Mouse (Mus musculus): Measurements from ENCODE around the gene Wwc2. TPM values are rescaled to one million over a fixed set of nuclear protein-coding genes. Genes with fewer than 3 reads are reported as not detected.

Gene Wwc2
- polyA plus RNA-seq, 1 experiment: 7.7 TPM

GRCm38 (mm10) chr8:47943049-47943448, 47.7 kb downstream of the Wwc2 start:
- H3K79me2 ChIP-seq (ENCODE audit: control insufficient read depth, insufficient read depth): peaks cover 39% of the 10 kb centered on the region
- H3K4me3 ChIP-seq: no peak overlapping the region
- no peak overlapping the region for H3K4me2 ChIP-seq (ENCODE audit: low read depth)
- TF ChIP-seq POLR2A (IDR thresholded peaks at IDR 0.05; ENCODE audit: insufficient read length, low read depth) (no peak), REST (IDR thresholded peaks at IDR 0.05; ENCODE audit: insufficient read depth, insufficient read length) (no peak), MYOD1 (IDR thresholded peaks at IDR 0.05; ENCODE audit: control insufficient read depth in 1 of 3, insufficient read length in 2 of 3, low read depth in 2 of 3) (no peak), CEBPB (IDR thresholded peaks at IDR 0.05; ENCODE audit: insufficient read depth, poor library complexity, severe bottlenecking) (no peak), TCF3 (IDR thresholded peaks at IDR 0.05; ENCODE audit: insufficient read length, low read depth) (no peak), TCF12 (IDR thresholded peaks at IDR 0.05; ENCODE audit: insufficient read depth, poor library complexity, severe bottlenecking) (no peak), E2F4 (IDR thresholded peaks at IDR 0.05; ENCODE audit: insufficient read depth) (no peak), POLR2AphosphoS2 (IDR thresholded peaks at IDR 0.05; ENCODE audit: insufficient read length, low read depth) (no peak), USF1 (IDR thresholded peaks at IDR 0.05; ENCODE audit: low read depth) (no peak), MYOG (IDR thresholded peaks at IDR 0.05; ENCODE audit: control insufficient read depth in 1 of 3, insufficient read depth in 1 of 3, insufficient read length in 2 of 3, low read depth in 2 of 3) (no peak), MAX (IDR thresholded peaks at IDR 0.05; ENCODE audit: low read depth) (no peak), SRF (IDR thresholded peaks at IDR 0.05; ENCODE audit: control insufficient read depth, insufficient read length, low read depth) (no peak)
- no peak overlapping the region for H3ac ChIP-seq (ENCODE audit: control insufficient read depth, insufficient read length)
- no peaks in the 10 kb centered on the region for H3K27me3 ChIP-seq (ENCODE audit: control insufficient read depth, insufficient read depth, insufficient read length)
- no peaks in the 10 kb centered on the region for H3K36me3 ChIP-seq (ENCODE audit: control insufficient read depth, insufficient read depth)

GRCm38 (mm10) chr8:47941028-47941427, 49.7 kb downstream of the Wwc2 start:
- Histone ChIP-seq H3ac (ENCODE audit: control insufficient read depth, insufficient read length) (no peak overlapping the region), H3K4me2 (ENCODE audit: low read depth) (no peak overlapping the region), H3K36me3 (ENCODE audit: control insufficient read depth, insufficient read depth) (no peaks in the 10 kb centered on the region), H3K79me2 (ENCODE audit: control insufficient read depth, insufficient read depth) (peaks cover 39% of the 10 kb centered on the region), H3K27me3 (ENCODE audit: control insufficient read depth, insufficient read depth, insufficient read length) (no peaks in the 10 kb centered on the region), H3K4me3 (no peak overlapping the region)
- TF ChIP-seq REST (IDR thresholded peaks at IDR 0.05; ENCODE audit: insufficient read depth, insufficient read length): no peak
- no peak for TF ChIP-seq TCF12 (IDR thresholded peaks at IDR 0.05; ENCODE audit: insufficient read depth, poor library complexity, severe bottlenecking)
- no peak for TF ChIP-seq MAX (IDR thresholded peaks at IDR 0.05; ENCODE audit: low read depth)
- no peak for TF ChIP-seq CEBPB (IDR thresholded peaks at IDR 0.05; ENCODE audit: insufficient read depth, poor library complexity, severe bottlenecking)
- no peak for TF ChIP-seq E2F4 (IDR thresholded peaks at IDR 0.05; ENCODE audit: insufficient read depth)
- TF ChIP-seq MYOD1 (IDR thresholded peaks at IDR 0.05; ENCODE audit: control insufficient read depth in 1 of 3, insufficient read length in 2 of 3, low read depth in 2 of 3): no peak
- no peak for TF ChIP-seq POLR2AphosphoS2 (IDR thresholded peaks at IDR 0.05; ENCODE audit: insufficient read length, low read depth)
- TF ChIP-seq POLR2A (IDR thresholded peaks at IDR 0.05; ENCODE audit: insufficient read length, low read depth): no peak
- TF ChIP-seq USF1 (IDR thresholded peaks at IDR 0.05; ENCODE audit: low read depth): no peak
- TF ChIP-seq MYOG (IDR thresholded peaks at IDR 0.05; ENCODE audit: control insufficient read depth in 1 of 3, insufficient read depth in 1 of 3, insufficient read length in 2 of 3, low read depth in 2 of 3): no peak
- no peak for TF ChIP-seq TCF3 (IDR thresholded peaks at IDR 0.05; ENCODE audit: insufficient read length, low read depth)
- TF ChIP-seq SRF (IDR thresholded peaks at IDR 0.05; ENCODE audit: control insufficient read depth, insufficient read length, low read depth): no peak

GRCm38 (mm10) chr8:47939933-47940870, 50.5 kb downstream of the Wwc2 start:
- no peaks in the 10 kb centered on the region for H3K36me3 ChIP-seq (ENCODE audit: control insufficient read depth, insufficient read depth)
- no peak for TF ChIP-seq USF1 (IDR thresholded peaks at IDR 0.05; ENCODE audit: low read depth)
- TF ChIP-seq MYOG (IDR thresholded peaks at IDR 0.05; ENCODE audit: control insufficient read depth in 1 of 3, insufficient read depth in 1 of 3, insufficient read length in 2 of 3, low read depth in 2 of 3): no peak
- TF ChIP-seq MAX (IDR thresholded peaks at IDR 0.05; ENCODE audit: low read depth): no peak
- no peak for TF ChIP-seq E2F4 (IDR thresholded peaks at IDR 0.05; ENCODE audit: insufficient read depth)
- no peak for TF ChIP-seq CEBPB (IDR thresholded peaks at IDR 0.05; ENCODE audit: insufficient read depth, poor library complexity, severe bottlenecking)
- no peak for TF ChIP-seq REST (IDR thresholded peaks at IDR 0.05; ENCODE audit: insufficient read depth, insufficient read length)
- no peak for TF ChIP-seq MYOD1 (IDR thresholded peaks at IDR 0.05; ENCODE audit: control insufficient read depth in 1 of 3, insufficient read length in 2 of 3, low read depth in 2 of 3)
- no peak for TF ChIP-seq TCF12 (IDR thresholded peaks at IDR 0.05; ENCODE audit: insufficient read depth, poor library complexity, severe bottlenecking)
- no peak for TF ChIP-seq SRF (IDR thresholded peaks at IDR 0.05; ENCODE audit: control insufficient read depth, insufficient read length, low read depth)
- no peak for TF ChIP-seq POLR2AphosphoS2 (IDR thresholded peaks at IDR 0.05; ENCODE audit: insufficient read length, low read depth)
- no peak for TF ChIP-seq TCF3 (IDR thresholded peaks at IDR 0.05; ENCODE audit: insufficient read length, low read depth)
- TF ChIP-seq POLR2A (IDR thresholded peaks at IDR 0.05; ENCODE audit: insufficient read length, low read depth): no peak
- H3K4me2 ChIP-seq (ENCODE audit: low read depth): no peak overlapping the region
- no peaks in the 10 kb centered on the region for H3K27me3 ChIP-seq (ENCODE audit: control insufficient read depth, insufficient read depth, insufficient read length)
- no peak overlapping the region for H3K4me3 ChIP-seq
- no peak overlapping the region for H3ac ChIP-seq (ENCODE audit: control insufficient read depth, insufficient read length)
- H3K79me2 ChIP-seq (ENCODE audit: control insufficient read depth, insufficient read depth): peaks cover 33% of the 10 kb centered on the region

GRCm38 (mm10) chr8:47939217-47939616, 51.5 kb downstream of the Wwc2 start:
- Histone ChIP-seq H3ac (ENCODE audit: control insufficient read depth, insufficient read length) (no peak overlapping the region), H3K79me2 (ENCODE audit: control insufficient read depth, insufficient read depth) (peaks cover 39% of the 10 kb centered on the region), H3K4me2 (ENCODE audit: low read depth) (no peak overlapping the region), H3K36me3 (ENCODE audit: control insufficient read depth, insufficient read depth) (no peaks in the 10 kb centered on the region), H3K4me3 (no peak overlapping the region), H3K27me3 (ENCODE audit: control insufficient read depth, insufficient read depth, insufficient read length) (no peaks in the 10 kb centered on the region)
- no peak for TF ChIP-seq REST (IDR thresholded peaks at IDR 0.05; ENCODE audit: insufficient read depth, insufficient read length)
- no peak for TF ChIP-seq MYOG (IDR thresholded peaks at IDR 0.05; ENCODE audit: control insufficient read depth in 1 of 3, insufficient read depth in 1 of 3, insufficient read length in 2 of 3, low read depth in 2 of 3)
- TF ChIP-seq MAX (IDR thresholded peaks at IDR 0.05; ENCODE audit: low read depth): no peak
- TF ChIP-seq POLR2A (IDR thresholded peaks at IDR 0.05; ENCODE audit: insufficient read length, low read depth): no peak
- no peak for TF ChIP-seq SRF (IDR thresholded peaks at IDR 0.05; ENCODE audit: control insufficient read depth, insufficient read length, low read depth)
- no peak for TF ChIP-seq USF1 (IDR thresholded peaks at IDR 0.05; ENCODE audit: low read depth)
- TF ChIP-seq E2F4 (IDR thresholded peaks at IDR 0.05; ENCODE audit: insufficient read depth): no peak
- TF ChIP-seq TCF3 (IDR thresholded peaks at IDR 0.05; ENCODE audit: insufficient read length, low read depth): no peak
- TF ChIP-seq MYOD1 (IDR thresholded peaks at IDR 0.05; ENCODE audit: control insufficient read depth in 1 of 3, insufficient read length in 2 of 3, low read depth in 2 of 3): no peak

All from myocyte (in vitro differentiated cells).